Mouse (Mus musculus) lung, embryonic 15.5 days (tissue): ENCODE results near the gene Gm5640. TPM values are rescaled to one million over a fixed set of nuclear protein-coding genes. Genes with fewer than 3 reads are reported as not detected.
"Not testable (repeated sequence)": the region's sequence is repeated elsewhere in the genome, so short reads cannot be mapped to it uniquely, and the experiment has no call there.

Experiments
- ATAC-seq: fragments of 200-750 bp; cut with Nextera tagmentation; 2 replicates; pipeline ENCODE4 v1.8.0; 2017; ENCODE audit warnings: moderate number of reproducible peaks, borderline replicate concordance; ENCODE audit not compliant: low FRiP score, low TSS enrichment; ENCODE audit errors: extremely low read depth
- H3K27ac ChIP-seq: fragments of 300-500 bp; sonication (generic); 2 replicates; pipeline ENCODE4 v1.5.1; 2015; ENCODE audit warnings: moderate library complexity, mild to moderate bottlenecking, inconsistent platforms
- H3K27me3 ChIP-seq: fragments of 300-500 bp; sonication (generic); 2 replicates; pipeline ENCODE4 v1.6.1; 2015; ENCODE audit warnings: inconsistent platforms
- H3K36me3 ChIP-seq: fragments of 300-500 bp; sonication (generic); 2 replicates; pipeline ENCODE4 v1.6.1; 2015; ENCODE audit warnings: inconsistent platforms
- H3K4me1 ChIP-seq: fragments of 300-500 bp; sonication (generic); 2 replicates; pipeline ENCODE4 v1.6.1; 2015; ENCODE audit warnings: inconsistent platforms
- H3K4me2 ChIP-seq: fragments of 300-500 bp; sonication (generic); 2 replicates; pipeline ENCODE4 v1.6.1; 2015; ENCODE audit warnings: inconsistent platforms, mild to moderate bottlenecking, moderate library complexity
- H3K4me3 ChIP-seq: fragments of 300-500 bp; sonication (generic); 2 replicates; pipeline ENCODE4 v1.5.1; 2015; ENCODE audit warnings: mild to moderate bottlenecking, inconsistent platforms
- H3K9ac ChIP-seq: fragments of 300-500 bp; sonication (generic); 2 replicates; pipeline ENCODE4 v1.6.1; 2015; ENCODE audit warnings: inconsistent platforms
- H3K9me3 ChIP-seq: fragments of 300-500 bp; sonication (generic); 2 replicates; pipeline ENCODE4 v1.6.1; 2016; ENCODE audit warnings: inconsistent platforms
- WGBS: fragments of 180-500 bp; shearing (Covaris S2); methylation state at CpG from one replicate; pipeline ENCODE4 v1.1.7; 2015; 5-methylcytosine and 5-hydroxymethylcytosine counted together
- polyA plus RNA-seq: library from polyadenylated mRNA; unstranded; fragments of >200 nt; fragmentation: Nextera tagmentation; extraction: Ambion mirVana; gene quantifications from 2 replicates; pipeline ENCODE4 v1.2.1, GENCODE M21; 2015

Gm5640 gene
- polyA plus RNA-seq: not detected in 2 replicates

DNA sequence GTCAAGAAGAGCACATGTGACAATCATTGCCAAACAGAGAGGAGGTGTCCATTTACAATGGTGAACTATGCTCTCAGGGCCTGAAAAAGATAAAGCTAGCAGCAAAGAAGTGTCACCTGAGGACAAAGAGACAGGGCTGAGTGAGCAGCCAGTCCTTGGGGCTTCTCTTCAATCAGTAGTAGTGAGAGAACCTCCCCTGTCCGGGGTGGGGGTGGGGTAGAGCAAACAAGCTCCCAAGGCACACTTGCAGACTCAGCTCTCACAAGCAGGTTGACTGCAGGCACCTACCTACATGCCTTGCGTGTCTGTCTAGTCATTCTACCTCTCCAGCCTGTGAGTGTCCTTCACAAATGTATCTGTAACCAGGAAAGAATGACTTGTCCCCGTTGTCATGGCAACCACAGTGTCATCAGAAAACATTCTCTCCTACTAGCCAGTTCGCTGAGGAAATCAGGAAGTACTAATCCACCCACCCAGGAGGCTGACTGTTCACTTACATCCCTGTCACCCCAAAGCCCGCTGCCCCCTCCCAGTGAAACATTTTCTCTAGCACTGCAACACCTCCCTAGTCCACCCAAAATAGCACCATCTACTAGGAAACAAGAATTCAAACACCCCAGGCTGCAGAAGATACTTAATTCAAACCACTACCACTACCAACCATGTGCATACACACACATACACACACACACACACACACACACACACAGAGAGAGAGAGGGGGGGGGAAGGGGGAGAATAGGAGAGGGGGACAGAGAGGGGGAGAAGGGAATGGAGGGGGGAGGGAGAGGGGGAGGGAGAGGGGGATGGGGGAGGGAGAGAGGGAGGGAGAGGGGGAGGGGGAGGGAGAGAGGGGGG lies at the start of gene Gm5640:
Gene Gm5640 (minus strand): TSS at position 170 of the 858 bp plus-strand sequence.
- not testable (repeated sequence) for H3K4me2 ChIP-seq, H3K9me3 ChIP-seq, H3K9ac ChIP-seq, H3K27ac ChIP-seq, H3K27me3 ChIP-seq, H3K36me3 ChIP-seq, H3K4me1 ChIP-seq, H3K4me3 ChIP-seq, ATAC-seq
- 39% methylated on average over 2 of the region's 5 CpGs for WGBS

DNA sequence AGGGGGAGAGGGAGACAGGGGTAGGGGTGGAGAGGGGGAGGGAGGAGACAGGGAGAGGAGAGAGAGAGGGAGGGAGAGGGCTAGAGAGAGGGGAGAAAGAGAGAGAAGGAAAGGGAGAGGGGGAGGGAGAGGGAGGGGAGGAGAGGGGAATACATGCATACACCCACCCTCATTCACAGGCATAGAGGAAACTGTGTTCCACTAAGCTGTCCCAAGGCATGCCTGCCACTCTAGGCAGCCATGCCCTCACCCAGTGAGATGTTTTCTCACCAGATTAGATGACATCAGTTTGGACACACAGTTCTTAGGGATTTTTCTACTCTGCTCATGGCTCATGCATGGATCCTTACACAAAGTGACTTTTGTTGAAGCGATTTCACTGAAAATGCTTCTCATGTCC lies 958 bp upstream of the Gm5640 start:
- not testable (repeated sequence) for H3K27ac ChIP-seq, H3K9me3 ChIP-seq, H3K4me3 ChIP-seq, H3K27me3 ChIP-seq, ATAC-seq, H3K4me1 ChIP-seq, H3K36me3 ChIP-seq, H3K9ac ChIP-seq, H3K4me2 ChIP-seq
- WGBS: no CpG with 5 or more reads among the region's 1 CpGs

- H3K4me2 ChIP-seq: no peak within 1 kb of the TSS
- H3K27me3 ChIP-seq: no peaks in the 10 kb centered on the region
- 81% methylated on average over 2 of the region's 2 CpGs for WGBS
Measured at GRCm38 (mm10) chrX:74592379-74592778, 53.1 kb downstream of the Gm5640 start, which contains the start of gene Olfr1325. TSS of gene Olfr1325 (plus strand) at chrX:74592679.

More at GRCm38 (mm10) chrX:74592379-74592778, 53.1 kb downstream of the Gm5640 start, which contains the start of gene Olfr1325:
- Histone ChIP-seq H3K4me3 (no peak within 1 kb of the TSS), H3K9ac (no peak within 1 kb of the TSS), H3K9me3 (no peaks in the 10 kb centered on the region), H3K36me3 (no peaks in the 10 kb centered on the region), H3K27ac (no peak within 1 kb of the TSS), H3K4me1 (no peaks in the 10 kb centered on the region)
- ATAC-seq: no peak

Other genes with a start within 250 kb of the Gm5640 start
- 46.8 and 51.5 TPM in 2 replicates for gene G6pdx, start 216.4 kb downstream of the Gm5640 start, polyA plus RNA-seq
- not detected in 2 replicates for gene Gm6880, start 164.2 kb downstream of the Gm5640 start, polyA plus RNA-seq
- not detected in 2 replicates for gene Olfr1326-ps1, start 70.7 kb downstream of the Gm5640 start, polyA plus RNA-seq
- gene Olfr1325, start 53.0 kb downstream of the Gm5640 start, polyA plus RNA-seq: not detected in 2 replicates
- gene Gm6890, start 95.3 kb upstream of the Gm5640 start, polyA plus RNA-seq: not detected in 2 replicates
- not detected in 2 replicates for gene Gm5936, start 191.6 kb upstream of the Gm5640 start, polyA plus RNA-seq